Mouse (Mus musculus) MEL (cell line): ENCODE measurements around the gene Prr12. TPM values are rescaled to one million over a fixed set of nuclear protein-coding genes. Genes with fewer than 3 reads are reported as not detected.

Experiments used
- DNase-seq: peaks from one replicate; pipeline ENCODE4 v3.0.0; 2011; ENCODE audit warnings: low read depth, low spot score
- H3K27ac ChIP-seq: 2 replicates; pipeline ENCODE4 v1.5.1; 2012; ENCODE audit warnings: low read depth, mild to moderate bottlenecking, control low read depth, low read length, moderate library complexity; ENCODE audit not compliant: control insufficient read depth
- H3K27me3 ChIP-seq, 2 experiments: fragments of 150-350 bp in 1 of 2; sonication (generic) in 1 of 2; 2 replicates each; pipeline ENCODE4 v1.6.1; 2012; ENCODE audit warnings: low read length in 2 of 2, mild to moderate bottlenecking in 2 of 2, improper control_type of control experiment in 1 of 2, moderate library complexity in 1 of 2; ENCODE audit not compliant: insufficient read depth in 2 of 2, control insufficient read depth in 1 of 2
- H3K36me3 ChIP-seq, 2 experiments: 2 replicates each; pipeline ENCODE4 v1.6.1; 2012 to 2014; ENCODE audit warnings: low read length in 2 of 2, improper control_type of control experiment in 1 of 2, inconsistent platforms in 1 of 2, mild to moderate bottlenecking in 1 of 2; ENCODE audit not compliant: insufficient read depth in 2 of 2, control insufficient read depth in 1 of 2
- H3K4me1 ChIP-seq, 2 experiments: fragments of 150-350 bp in 1 of 2; sonication (generic) in 1 of 2; 2 replicates each; pipeline ENCODE4 v1.6.1; 2012; ENCODE audit warnings: low read length in 2 of 2, improper control_type of control experiment in 1 of 2, mild to moderate bottlenecking in 1 of 2; ENCODE audit not compliant: insufficient read depth in 2 of 2, control insufficient read depth in 1 of 2
- H3K4me3 ChIP-seq, 2 experiments: fragments of 150-350 bp in 1 of 2; sonication (generic) in 1 of 2; 2 replicates each; pipeline ENCODE4 v1.5.1; 2012; ENCODE audit warnings: low read depth in 2 of 2, low read length in 2 of 2, mild to moderate bottlenecking in 2 of 2, moderate library complexity in 2 of 2, control low read depth in 1 of 2, improper control_type of control experiment in 1 of 2; ENCODE audit not compliant: control insufficient read depth in 1 of 2, insufficient read depth in 1 of 2
- H3K79me2 ChIP-seq: 2 replicates; pipeline ENCODE4 v1.6.1; 2012; ENCODE audit warnings: mild to moderate bottlenecking, low read length, moderate library complexity; ENCODE audit not compliant: control insufficient read depth, poor library complexity, insufficient read depth
- H3K9ac ChIP-seq: 2 replicates; pipeline ENCODE4 v1.6.1; 2012; ENCODE audit warnings: low read depth, mild to moderate bottlenecking, control low read depth, low read length, moderate library complexity; ENCODE audit not compliant: control insufficient read depth, poor library complexity, severe bottlenecking
- H3K9me3 ChIP-seq: fragments of 150-350 bp; sonication (generic); replicated peaks from 2 replicates; pipeline ENCODE4 v1.6.1; 2012; ENCODE audit warnings: mild to moderate bottlenecking, low read length, improper control_type of control experiment, moderate library complexity; ENCODE audit not compliant: insufficient read depth
- E2F4 ChIP-seq: IDR thresholded peaks from 2 replicates; pipeline ENCODE4 v1.6.1; 2011; ENCODE audit warnings: low read depth, low read length, improper control_type of control experiment, borderline replicate concordance
- ELF1 ChIP-seq: IDR thresholded peaks from 2 replicates; pipeline ENCODE4 v1.6.1; 2014; ENCODE audit warnings: low read depth, mild to moderate bottlenecking, inconsistent platforms, low read length, improper control_type of control experiment, moderate library complexity
- HCFC1 ChIP-seq: IDR thresholded peaks from 2 replicates; pipeline ENCODE4 v1.6.1; 2012; ENCODE audit warnings: low read depth, mild to moderate bottlenecking, inconsistent platforms, low read length, improper control_type of control experiment, moderate library complexity
- MAFK ChIP-seq: IDR thresholded peaks from 2 replicates; pipeline ENCODE4 v1.6.1; 2011; ENCODE audit warnings: low read depth, mild to moderate bottlenecking, low read length, improper control_type of control experiment, borderline replicate concordance
- MAX ChIP-seq: IDR thresholded peaks from 2 replicates; pipeline ENCODE4 v1.6.1; 2011; ENCODE audit warnings: low read length, improper control_type of control experiment
- MEF2A ChIP-seq: IDR thresholded peaks from 2 replicates; pipeline ENCODE4 v1.6.1; 2014; ENCODE audit warnings: low read depth, mild to moderate bottlenecking, inconsistent platforms, low read length, improper control_type of control experiment; ENCODE audit not compliant: poor library complexity, insufficient replicate concordance, severe bottlenecking; ENCODE audit errors: extremely low read depth
- MYB ChIP-seq: IDR thresholded peaks from 2 replicates; pipeline ENCODE4 v1.6.1; 2011; ENCODE audit warnings: mild to moderate bottlenecking, low read depth, low read length, improper control_type of control experiment
- POLR2A ChIP-seq, 2 experiments: IDR thresholded peaks; 2 replicates each; pipeline ENCODE4 v1.6.1; 2011 to 2012; ENCODE audit warnings: low read length in 2 of 2, mild to moderate bottlenecking in 2 of 2, control low read depth in 1 of 2, improper control_type of control experiment in 1 of 2, low read depth in 1 of 2, moderate library complexity in 1 of 2; ENCODE audit not compliant: control insufficient read depth in 1 of 2, insufficient read depth in 1 of 2, poor library complexity in 1 of 2
- RCOR1 ChIP-seq: IDR thresholded peaks from 2 replicates; pipeline ENCODE4 v1.6.1; 2012; ENCODE audit warnings: low read depth, mild to moderate bottlenecking, inconsistent platforms, low read length, improper control_type of control experiment
- TAL1 ChIP-seq: IDR thresholded peaks from 2 replicates; pipeline ENCODE4 v1.6.1; 2012; ENCODE audit warnings: mild to moderate bottlenecking, inconsistent platforms, low read length, moderate library complexity, mixed read lengths
- USF1 ChIP-seq: IDR thresholded peaks from 2 replicates; pipeline ENCODE4 v1.6.1; 2014; ENCODE audit warnings: low read depth, mild to moderate bottlenecking, inconsistent platforms, low read length, improper control_type of control experiment, moderate library complexity
- ZC3H11A ChIP-seq: IDR thresholded peaks from 2 replicates; pipeline ENCODE4 v1.6.1; 2012; ENCODE audit warnings: low read depth, mild to moderate bottlenecking, inconsistent platforms, low read length, improper control_type of control experiment
- polyA plus RNA-seq, 2 experiments: library from polyadenylated mRNA; stranded (reverse) in 1 of 2; unstranded in 1 of 2; fragments of >175 nt in 1 of 2; fragments of >200 nt in 1 of 2; gene quantifications; 2 replicates each; pipeline versions ENCODE4 v1.2.1 to v1.2.4; 2012; ENCODE audit warnings: low replicate concordance in 2 of 2, low read depth in 1 of 2; ENCODE audit not compliant: insufficient read length in 2 of 2, insufficient read depth in 1 of 2, missing spikeins in 1 of 2
- total RNA-seq: library from RNA; depleted of rRNA; stranded (reverse); fragments of 300-350 nt; gene quantifications from 2 replicates; pipeline ENCODE4 v1.2.3, GENCODE M21; 2012

Prr12 gene
- total and polyA plus RNA-seq, 3 experiments = 3.5 to 32.1 TPM; not detected in 1

DNA sequence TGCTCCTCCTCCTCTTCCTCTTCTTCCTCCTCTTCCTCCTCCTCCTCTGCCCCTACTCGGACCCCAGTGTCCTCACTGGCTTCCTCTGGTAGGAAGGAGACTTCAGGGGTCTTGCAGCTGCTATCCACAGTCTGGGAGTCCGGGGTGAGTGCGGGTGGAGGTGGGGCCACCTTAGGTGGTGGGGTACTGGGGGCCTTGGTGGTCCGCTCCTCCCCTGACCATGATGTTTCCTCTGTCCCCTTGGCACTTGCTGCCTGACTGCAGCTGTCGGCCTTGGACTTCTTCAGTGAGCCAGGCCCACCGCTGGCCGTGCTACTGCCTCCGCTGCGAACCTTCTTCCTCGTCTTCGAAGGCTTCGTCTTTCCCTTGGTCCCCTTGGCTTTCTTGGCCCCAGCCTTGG is 46.2 kb downstream of the Prr12 start:
- TF ChIP-seq MAFK = no peak
- TF ChIP-seq POLR2A (IDR thresholded peaks at IDR 0.05; ENCODE audit: control insufficient read depth in 1 of 2, insufficient read depth in 1 of 2, low read depth in 1 of 2, low read length in 2 of 2, poor library complexity in 1 of 2) = no peak
- no peak for TF ChIP-seq ZC3H11A
- TF ChIP-seq E2F4 = no peak
- TF ChIP-seq MYB = no peak
- no peak for TF ChIP-seq MAX
- TF ChIP-seq ELF1 = no peak
- peaks cover 0 to 4% of the 10 kb centered on the region in 2 experiments; a peak in 2 of 4 replicates for H3K36me3 ChIP-seq
- H3K9ac ChIP-seq = no peak overlapping the region
- no peaks in the 10 kb centered on the region for H3K4me1 ChIP-seq
- no peaks in the 10 kb centered on the region for H3K9me3 ChIP-seq
- no peak for DNase-seq
- no peaks in the 10 kb centered on the region for H3K27me3 ChIP-seq
- no peak overlapping the region for H3K27ac ChIP-seq
- no peaks in the 10 kb centered on the region for H3K79me2 ChIP-seq
- H3K4me3 ChIP-seq = no peak overlapping the region

DNA sequence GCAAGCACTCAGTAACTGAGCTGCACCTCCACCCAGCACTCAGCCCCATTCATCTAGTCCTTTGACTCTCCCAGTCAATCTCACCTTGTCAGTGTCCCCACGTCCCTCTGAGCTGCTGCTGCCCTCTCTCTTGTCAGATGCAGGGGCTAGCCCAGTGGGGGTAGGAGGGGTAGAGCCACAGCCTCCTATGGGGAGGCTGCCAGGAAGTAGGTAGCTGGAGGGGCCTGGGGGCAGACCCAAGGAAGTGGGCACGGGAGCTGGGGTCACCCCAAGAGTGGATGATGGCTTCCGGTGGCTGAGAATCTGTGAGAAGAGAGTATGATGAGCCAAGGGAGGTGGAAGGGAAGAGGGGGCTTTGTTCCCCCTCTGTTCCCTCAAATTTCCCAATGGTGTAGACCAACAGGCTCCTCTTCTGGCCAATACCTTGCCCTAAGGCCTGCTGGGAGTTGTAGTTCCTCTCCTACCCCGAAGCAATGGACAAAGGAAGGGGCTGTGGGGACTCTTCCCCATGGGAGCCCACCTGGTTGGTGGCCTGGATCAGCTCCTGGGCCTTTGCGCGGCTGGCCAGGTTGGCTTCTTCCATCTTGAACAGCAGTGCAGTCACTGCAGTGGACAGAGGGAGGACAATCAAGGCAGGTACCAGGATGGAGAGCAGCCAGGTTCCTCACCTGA is 47.2 kb downstream of the Prr12 start:
- Histone ChIP-seq H3K4me1 (no peaks in the 10 kb centered on the region), H3K9ac (no peak overlapping the region), H3K9me3 (no peaks in the 10 kb centered on the region), H3K4me3 (no peak overlapping the region), H3K36me3 (peaks cover 0 to 3% of the 10 kb centered on the region in 2 experiments; a peak in 2 of 4 replicates), H3K27me3 (no peaks in the 10 kb centered on the region), H3K79me2 (no peaks in the 10 kb centered on the region), H3K27ac (no peak overlapping the region)
- no peak for DNase-seq
- TF ChIP-seq HCFC1 = peak; percentile 71
- no peak for TF ChIP-seq USF1
- TF ChIP-seq, all 39 proteins: peak for 1

DNA sequence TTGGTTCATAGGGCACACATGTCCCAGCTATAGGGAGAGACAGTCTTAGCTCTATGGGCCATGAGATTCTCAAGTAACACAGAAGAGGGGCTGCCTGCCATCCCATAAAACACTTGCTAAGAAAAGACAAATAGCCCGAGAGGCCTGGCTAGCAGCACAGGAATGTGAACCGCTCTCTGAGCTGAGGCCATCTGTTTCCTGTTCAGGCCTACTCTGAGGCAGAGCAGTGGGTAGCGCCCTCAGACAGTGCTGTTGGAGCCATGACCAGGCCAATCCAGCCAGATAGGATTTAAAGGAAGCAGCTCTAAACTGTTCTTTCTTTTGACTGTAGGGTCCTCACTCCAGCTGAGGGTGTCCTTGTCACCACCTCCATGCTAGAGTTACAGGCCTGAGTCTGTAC is 48.1 kb downstream of the Prr12 start:
- Histone ChIP-seq H3K27ac (no peak overlapping the region), H3K36me3 (peaks cover 1 to 3% of the 10 kb centered on the region in 2 experiments; a peak in 3 of 4 replicates), H3K9me3 (no peaks in the 10 kb centered on the region), H3K79me2 (peaks cover 4% of the 10 kb centered on the region), H3K9ac (no peak overlapping the region), H3K27me3 (no peaks in the 10 kb centered on the region), H3K4me1 (no peaks in the 10 kb centered on the region), H3K4me3 (no peak overlapping the region)
- DNase-seq = no peak
- TF ChIP-seq MEF2A (no peak), MAFK (no peak), TAL1 (no peak), ZC3H11A (no peak), POLR2A (IDR thresholded peaks at IDR 0.05; ENCODE audit: control insufficient read depth in 1 of 2, insufficient read depth in 1 of 2, low read depth in 1 of 2, low read length in 2 of 2, poor library complexity in 1 of 2) (no peak), RCOR1 (no peak)
- TF ChIP-seq, all 39 proteins: peak for 0
